Mouse (Mus musculus) CH12.LX (cell line): ENCODE measurements at regions not wholly inside any gene's neighbourhood (a gene's known extent, or its start where the extent isn't known, plus 50 kb on each side); places are given as distances from the start of the nearest gene placed in this dataset.
A peak's percentile ranks its signal among the peaks of the same experiment; 100 is the strongest.

Experiments
- DNase-seq: peaks from one replicate; pipeline ENCODE4 v3.0.0-alpha.2; 2013; ENCODE audit errors: extremely low read depth
- H3K27ac ChIP-seq: 2 replicates; pipeline ENCODE4 v1.5.1; 2012; ENCODE audit warnings: low read depth, mild to moderate bottlenecking, control low read depth, moderate library complexity; ENCODE audit not compliant: insufficient read depth
- H3K27me3 ChIP-seq: replicated peaks from 2 replicates; pipeline ENCODE3; 2012; ENCODE audit warnings: inconsistent platforms
- H3K36me3 ChIP-seq, 2 experiments: replicated peaks in 1 of 2; 2 replicates each; pipeline versions ENCODE3 to v1.6.1; 2012; ENCODE audit warnings: inconsistent platforms in 1 of 2, low read length in 1 of 2, mild to moderate bottlenecking in 1 of 2, mixed read lengths in 1 of 2, moderate library complexity in 1 of 2; ENCODE audit not compliant: control insufficient read depth in 1 of 2, insufficient read depth in 1 of 2
- H3K4me1 ChIP-seq, 2 experiments: 2 replicates each; pipeline ENCODE4 v1.6.1; 2012; ENCODE audit warnings: inconsistent platforms in 1 of 2, moderate library complexity in 1 of 2; ENCODE audit not compliant: insufficient read depth in 2 of 2, control insufficient read depth in 1 of 2
- H3K4me2 ChIP-seq: 2 replicates; pipeline ENCODE4 v1.6.1; 2012; ENCODE audit warnings: low read depth, mild to moderate bottlenecking, control low read depth; ENCODE audit not compliant: poor library complexity, insufficient read depth, severe bottlenecking
- H3K4me3 ChIP-seq, 3 experiments: fragments of 150-350 bp in 1 of 3; sonication (generic) in 1 of 3; replicated peaks in 1 of 3; 2 replicates each; pipeline versions ENCODE3 to v1.5.1; 2011 to 2012; ENCODE audit warnings: low read depth in 2 of 3, low read length in 2 of 3, mild to moderate bottlenecking in 2 of 3, moderate library complexity in 2 of 3, control low read depth in 1 of 3, improper control_type of control experiment in 1 of 3, inconsistent platforms in 1 of 3, mixed read lengths in 1 of 3; ENCODE audit not compliant: poor library complexity in 1 of 3
- H3K79me2 ChIP-seq: replicated peaks from 2 replicates; pipeline ENCODE4 v1.6.1; 2012; ENCODE audit warnings: mild to moderate bottlenecking, moderate library complexity; ENCODE audit not compliant: control insufficient read depth, poor library complexity, insufficient read depth, severe bottlenecking; ENCODE audit errors: extremely low read depth
- H3K9ac ChIP-seq: 2 replicates; pipeline ENCODE4 v1.6.1; 2012; ENCODE audit warnings: low read depth, mild to moderate bottlenecking, control low read depth, moderate library complexity; ENCODE audit not compliant: insufficient read depth
- H3K9me3 ChIP-seq: replicated peaks from 2 replicates; pipeline ENCODE3; 2012; ENCODE audit warnings: low read length, inconsistent platforms, mixed read lengths
- CHD1 ChIP-seq: IDR thresholded peaks from 2 replicates; pipeline ENCODE4 v1.6.1; 2012; ENCODE audit warnings: low read depth, low read length, improper control_type of control experiment, inconsistent platforms
- CHD2 ChIP-seq: IDR thresholded peaks from 2 replicates; pipeline ENCODE4 v1.6.1; 2011; ENCODE audit warnings: low read length, improper control_type of control experiment
- CTCF ChIP-seq, 2 experiments: IDR thresholded peaks in 1 of 2; conservative IDR thresholded peaks in 1 of 2; 2 replicates each; pipeline ENCODE4 v1.5.1; 2011 to 2012; ENCODE audit warnings: low read depth in 2 of 2, low read length in 2 of 2, improper control_type of control experiment in 1 of 2, inconsistent platforms in 1 of 2, mild to moderate bottlenecking in 1 of 2, moderate library complexity in 1 of 2
- ELF1 ChIP-seq: IDR thresholded peaks from 2 replicates; pipeline ENCODE4 v1.6.1; 2014; ENCODE audit warnings: low read depth, mild to moderate bottlenecking, inconsistent platforms, low read length, improper control_type of control experiment
- EP300 ChIP-seq: IDR thresholded peaks from 2 replicates; pipeline ENCODE4 v1.6.1; 2011; ENCODE audit warnings: low read length, improper control_type of control experiment
- ETS1 ChIP-seq: conservative IDR thresholded peaks from 2 replicates; pipeline ENCODE4 v1.6.1; 2012; ENCODE audit warnings: low read depth, mild to moderate bottlenecking, inconsistent platforms, low read length, improper control_type of control experiment, moderate library complexity
- GABPA ChIP-seq: IDR thresholded peaks from 2 replicates; pipeline ENCODE4 v1.6.1; 2012; ENCODE audit warnings: low read depth, low read length, improper control_type of control experiment, inconsistent platforms; ENCODE audit not compliant: insufficient replicate concordance
- HCFC1 ChIP-seq: IDR thresholded peaks from 2 replicates; pipeline ENCODE4 v1.6.1; 2012; ENCODE audit warnings: low read depth, mild to moderate bottlenecking, inconsistent platforms, low read length, improper control_type of control experiment
- IRF4 ChIP-seq: IDR thresholded peaks from 2 replicates; pipeline ENCODE4 v1.6.1; 2014; ENCODE audit warnings: low read depth, mild to moderate bottlenecking, inconsistent platforms, low read length, improper control_type of control experiment
- JUN ChIP-seq: IDR thresholded peaks from 2 replicates; pipeline ENCODE4 v1.6.1; 2011; ENCODE audit warnings: low read depth, mild to moderate bottlenecking, low read length, improper control_type of control experiment, moderate library complexity; ENCODE audit not compliant: insufficient read depth
- KAT2A ChIP-seq: IDR thresholded peaks from 2 replicates; pipeline ENCODE4 v1.6.1; 2012; ENCODE audit warnings: low read length, improper control_type of control experiment, inconsistent platforms; ENCODE audit not compliant: insufficient replicate concordance
- MAFK ChIP-seq: IDR thresholded peaks from 2 replicates; pipeline ENCODE4 v1.6.1; 2011; ENCODE audit warnings: low read length, improper control_type of control experiment; ENCODE audit not compliant: insufficient replicate concordance
- MAX ChIP-seq: IDR thresholded peaks from 2 replicates; pipeline ENCODE4 v1.6.1; 2011; ENCODE audit warnings: low read length, improper control_type of control experiment
- MAZ ChIP-seq: IDR thresholded peaks from 2 replicates; pipeline ENCODE4 v1.6.1; 2012; ENCODE audit warnings: low read depth, mild to moderate bottlenecking, inconsistent platforms, low read length, improper control_type of control experiment, moderate library complexity
- MEF2A ChIP-seq: IDR thresholded peaks from 2 replicates; pipeline ENCODE4 v1.6.1; 2014; ENCODE audit warnings: low read depth, mild to moderate bottlenecking, inconsistent platforms, low read length, improper control_type of control experiment, borderline replicate concordance
- NELFE ChIP-seq: IDR thresholded peaks from 2 replicates; pipeline ENCODE4 v1.6.1; 2011; ENCODE audit warnings: low read depth, low read length, improper control_type of control experiment
- NRF1 ChIP-seq: IDR thresholded peaks from 2 replicates; pipeline ENCODE4 v1.6.1; 2014; ENCODE audit warnings: low read depth, mild to moderate bottlenecking, inconsistent platforms, low read length, improper control_type of control experiment, moderate library complexity
- PAX5 ChIP-seq: IDR thresholded peaks from 2 replicates; pipeline ENCODE4 v1.6.1; 2012; ENCODE audit warnings: low read length, inconsistent platforms, mixed read lengths
- POLR2A ChIP-seq: IDR thresholded peaks from 2 replicates; pipeline ENCODE4 v1.6.1; 2011; ENCODE audit warnings: low read depth, mild to moderate bottlenecking, improper control_type of control experiment, low read length
- POLR2AphosphoS2 ChIP-seq: IDR thresholded peaks from 2 replicates; pipeline ENCODE4 v1.6.1; 2011; ENCODE audit warnings: low read depth, low read length, improper control_type of control experiment
- RAD21 ChIP-seq: IDR thresholded peaks from 2 replicates; pipeline ENCODE4 v1.6.1; 2011; ENCODE audit warnings: low read depth, mild to moderate bottlenecking, low read length, improper control_type of control experiment, moderate library complexity
- RCOR1 ChIP-seq: conservative IDR thresholded peaks from 2 replicates; pipeline ENCODE4 v1.6.1; 2012; ENCODE audit warnings: low read depth, mild to moderate bottlenecking, inconsistent platforms, low read length, improper control_type of control experiment
- SIN3A ChIP-seq: IDR thresholded peaks from 2 replicates; pipeline ENCODE4 v1.6.1; 2012; ENCODE audit warnings: low read length, improper control_type of control experiment, inconsistent platforms
- SMC3 ChIP-seq: IDR thresholded peaks from 2 replicates; pipeline ENCODE4 v1.6.1; 2011; ENCODE audit warnings: low read depth, low read length, improper control_type of control experiment
- TBP ChIP-seq: conservative IDR thresholded peaks from 2 replicates; pipeline ENCODE4 v1.6.1; 2011; ENCODE audit warnings: low read depth, low read length, improper control_type of control experiment
- TCF12 ChIP-seq: IDR thresholded peaks from 2 replicates; pipeline ENCODE4 v1.6.1; 2014; ENCODE audit warnings: low read depth, mild to moderate bottlenecking, inconsistent platforms, low read length, improper control_type of control experiment
- USF2 ChIP-seq: conservative IDR thresholded peaks from 2 replicates; pipeline ENCODE4 v1.6.1; 2011; ENCODE audit warnings: low read depth, low read length, improper control_type of control experiment
- ZMIZ1 ChIP-seq: IDR thresholded peaks from 2 replicates; pipeline ENCODE4 v1.6.1; 2012; ENCODE audit warnings: low read depth, mild to moderate bottlenecking, inconsistent platforms, low read length, improper control_type of control experiment
- ZNF384 ChIP-seq: IDR thresholded peaks from 2 replicates; pipeline ENCODE4 v1.6.1; 2012; ENCODE audit warnings: low read depth, low read length, improper control_type of control experiment, inconsistent platforms
- dilution Hi-C: fragments of 300-500 bp; cut with MboI; formaldehyde crosslinking; loops from 2 replicates; pipeline ENCODE4 v1.14.3; 2020; ENCODE audit warnings: low sequenced_read_pairs; ENCODE audit not compliant: extremely low pct_unique_long_range_greater_than_20kb, extremely low pct_ligation_motif_present
- in situ Hi-C: fragments of 300-500 bp; cut with MboI; formaldehyde crosslinking; loops from 3 replicates; pipeline ENCODE4 v1.14.3; 2019; ENCODE audit warnings: low sequenced_read_pairs, low pct_ligation_motif_present, low pct_unique_long_range_greater_than_20kb, mixed read lengths

- Histone ChIP-seq H3K36me3 (no peaks in the 10 kb centered on the region), H3K4me1 (peaks cover 19 to 28% of the 10 kb centered on the region in 2 experiments), H3K9ac (no peak overlapping the region), H3K79me2 (no peaks in the 10 kb centered on the region), H3K27ac (no peak overlapping the region), H3K4me3 (no peak overlapping the region), H3K4me2 (peak overlapping the region; percentile 16; the same call in 1 of the 2 replicates), H3K9me3 (no peaks in the 10 kb centered on the region), H3K27me3 (no peaks in the 10 kb centered on the region)
- DNase-seq, result peak; percentile 24
- TF ChIP-seq EP300 (peak; percentile 47; the same call in 1 of the 2 replicates), PAX5 (no peak), HCFC1 (no peak), JUN (no peak), MAX (no peak; the same call in 1 of the 2 replicates), POLR2A (no peak), ELF1 (no peak), ZMIZ1 (no peak), TCF12 (no peak), KAT2A (no peak), USF2 (no peak), TBP (no peak), ETS1 (peak; percentile 41; the same call in 1 of the 2 replicates), SIN3A (no peak), RCOR1 (no peak), IRF4 (0 out of 2 replicates have a peak, but pooled peaks have one; percentile 15), MAFK (0 out of 2 replicates have a peak, but pooled peaks have one; percentile 57), GABPA (no peak)
- dilution Hi-C loops, result no loop called here
- in situ Hi-C loops, result no loop called here
These were observed 214.5 kb upstream of the Ankrd55 start for GRCm38 (mm10) chr13:112073519-112074406.

- H3K27ac ChIP-seq, result no peak overlapping the region
- H3K79me2 ChIP-seq, result no peaks in the 10 kb centered on the region
- no peaks in the 10 kb centered on the region for H3K27me3 ChIP-seq
- no peak overlapping the region for H3K9ac ChIP-seq
- peak; percentile 43 for DNase-seq
- in situ Hi-C loops (no loop called here), dilution Hi-C loops (no loop called here)
- H3K4me1 ChIP-seq, result peaks cover 19 to 28% of the 10 kb centered on the region in 2 experiments
- H3K4me3 ChIP-seq, result no peak overlapping the region
- no peaks in the 10 kb centered on the region for H3K36me3 ChIP-seq
- H3K4me2 ChIP-seq, result peak overlapping the region; percentile 60; the same call in 1 of the 2 replicates
- H3K9me3 ChIP-seq, result no peaks in the 10 kb centered on the region
- TF ChIP-seq POLR2AphosphoS2 (no peak), HCFC1 (no peak), GABPA (no peak), NRF1 (no peak), NELFE (no peak), MAX (peak; percentile 26; the same call in 1 of the 2 replicates), RAD21 (no peak), JUN (no peak), TBP (no peak), EP300 (peak; percentile 48; the same call in 1 of the 2 replicates), RCOR1 (no peak), ZNF384 (peak; percentile 72), TCF12 (0 out of 2 replicates have a peak, but pooled peaks have one; percentile 16), MAFK (no peak), MEF2A (peak; percentile 55), SMC3 (no peak), ETS1 (0 out of 2 replicates have a peak, but pooled peaks have one; percentile 6), CTCF (conservative IDR thresholded peaks at IDR 0.05 in 1 of 2, IDR thresholded peaks at IDR 0.05 in 1 of 2; ENCODE audit: low read depth in 2 of 2, low read length in 2 of 2) (no peak), CHD2 (no peak), CHD1 (no peak), MAZ (peak; percentile 91), PAX5 (no peak)
These were observed 212.3 kb upstream of the Ankrd55 start for GRCm38 (mm10) chr13:112075847-112076479.
